Mouse (Mus musculus) stomach, embryonic 14.5 days (tissue): Measurements from ENCODE around the gene Gimap8. TPM values are rescaled to one million over a fixed set of nuclear protein-coding genes. Genes with fewer than 3 reads are reported as not detected.

Experiments
- ATAC-seq: fragments of 200-750 bp; cut with Nextera tagmentation; 2 replicates; pipeline ENCODE4 v1.8.0; 2017; ENCODE audit warnings: low read depth, moderate TSS enrichment; ENCODE audit not compliant: insufficient number of reproducible peaks, insufficient read depth, low FRiP score
- H3K27ac ChIP-seq: fragments of 300-500 bp; sonication (generic); 2 replicates; pipeline ENCODE4 v1.5.1; 2014; ENCODE audit warnings: mild to moderate bottlenecking, low read length, moderate library complexity, mixed read lengths
- H3K27me3 ChIP-seq: fragments of 300-500 bp; sonication (generic); 2 replicates; pipeline ENCODE4 v1.6.1; 2014; ENCODE audit warnings: low read length, control low read depth, mixed read lengths; ENCODE audit not compliant: control insufficient read depth, insufficient read depth
- H3K36me3 ChIP-seq: fragments of 300-500 bp; sonication (generic); 2 replicates; pipeline ENCODE4 v1.6.1; 2014; ENCODE audit warnings: mild to moderate bottlenecking, control low read depth, low read length, moderate library complexity, mixed read lengths; ENCODE audit not compliant: control insufficient read depth, insufficient read depth
- H3K4me1 ChIP-seq: fragments of 300-500 bp; sonication (generic); 2 replicates; pipeline ENCODE4 v1.6.1; 2014; ENCODE audit warnings: low read length, control low read depth, mixed read lengths; ENCODE audit not compliant: control insufficient read depth, insufficient read depth
- H3K4me2 ChIP-seq: fragments of 300-500 bp; sonication (generic); replicated peaks from 2 replicates; pipeline ENCODE4 v1.6.1; 2014; ENCODE audit warnings: low read depth, low read length, control low read depth
- H3K4me3 ChIP-seq: fragments of 300-500 bp; sonication (generic); 2 replicates; pipeline ENCODE4 v1.5.1; 2014; ENCODE audit warnings: low read depth, low read length, control low read depth
- H3K9ac ChIP-seq: fragments of 300-500 bp; sonication (generic); replicated peaks from 2 replicates; pipeline ENCODE4 v1.6.1; 2014; ENCODE audit warnings: low read depth, mild to moderate bottlenecking, control low read depth, low read length, moderate library complexity, mixed read lengths
- H3K9me3 ChIP-seq: fragments of 300-500 bp; sonication (generic); 2 replicates; pipeline ENCODE4 v1.6.1; 2016; ENCODE audit warnings: low read depth, low read length, control low read depth; ENCODE audit not compliant: control insufficient read depth
- WGBS: fragments of 180-500 bp; shearing (Covaris S2); extraction: QIAGEN DNeasy Blood & Tissue Kit; methylation state at CpG from one replicate; pipeline ENCODE4 v1.1.7; 2014; 5-methylcytosine and 5-hydroxymethylcytosine counted together
- polyA plus RNA-seq: library from polyadenylated mRNA; unstranded; fragments of >200 nt; fragmentation: Nextera tagmentation; extraction: Ambion mirVana; gene quantifications from 2 replicates; pipeline ENCODE4 v1.2.1, GENCODE M21; 2014

Gene Gimap8
- polyA plus RNA-seq, 1 experiment from 2014 or later: 0.43 TPM

DNA sequence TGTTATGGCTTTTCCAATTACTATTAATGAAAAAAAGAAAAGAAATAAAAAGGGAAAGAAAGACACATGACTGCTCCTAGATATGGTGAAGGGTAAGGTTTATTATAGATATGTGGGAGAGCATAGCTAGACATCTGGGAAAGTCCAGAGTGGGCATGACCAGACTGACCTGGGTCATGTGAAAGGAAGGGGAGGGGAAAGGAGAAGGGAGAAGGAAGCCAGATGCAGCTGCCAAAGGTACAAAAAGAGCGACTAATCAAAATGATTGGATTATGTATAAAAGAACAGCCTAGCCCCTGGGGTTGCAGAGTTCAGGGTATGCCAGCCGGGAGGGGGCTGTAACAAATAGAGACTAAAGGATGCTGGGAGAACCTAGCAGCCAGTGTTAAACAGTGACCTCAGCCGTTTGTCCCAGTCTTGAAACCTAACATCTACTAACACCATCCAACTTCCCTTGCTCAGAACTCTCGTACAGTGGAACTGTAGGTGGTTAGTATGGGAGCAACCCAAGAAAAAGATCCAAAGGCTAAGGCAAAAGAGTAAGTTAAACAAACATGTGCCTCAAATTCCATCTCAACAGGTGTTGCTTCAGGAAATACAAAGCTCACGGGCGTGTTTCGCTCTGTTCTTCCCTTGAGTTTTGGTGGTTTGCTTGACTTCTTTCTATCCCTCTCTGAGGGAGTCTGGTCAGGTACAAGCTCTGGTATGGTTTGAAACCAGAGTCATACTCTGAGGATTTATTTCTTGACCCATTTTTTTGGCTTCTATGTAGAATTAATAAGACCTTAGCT lies 51.2 kb downstream of the Gimap8 start:
- Histone ChIP-seq H3K9ac (no peak overlapping the region), H3K27ac (no peak overlapping the region; the same call in 1 of the 2 replicates), H3K36me3 (no peaks in the 10 kb centered on the region), H3K4me1 (no peaks in the 10 kb centered on the region), H3K9me3 (no peaks in the 10 kb centered on the region), H3K4me3 (no peak overlapping the region), H3K27me3 (no peaks in the 10 kb centered on the region), H3K4me2 (no peak overlapping the region)
- ATAC-seq: no peak
- WGBS: 70% methylated on average over 7 of the region's 7 CpGs

- no peaks in the 10 kb centered on the region for H3K9me3 ChIP-seq
- H3K4me2 ChIP-seq: no peak overlapping the region
- WGBS: 90% methylated on average over 3 of the region's 3 CpGs
- H3K9ac ChIP-seq: no peak overlapping the region
- H3K27me3 ChIP-seq: no peaks in the 10 kb centered on the region
- no peaks in the 10 kb centered on the region for H3K4me1 ChIP-seq
- ATAC-seq: no peak
- no peaks in the 10 kb centered on the region for H3K36me3 ChIP-seq
- no peak overlapping the region for H3K4me3 ChIP-seq
- H3K27ac ChIP-seq: no peak overlapping the region
Observed at GRCm38 (mm10) chr6:48698888-48699287, 51.9 kb downstream of the Gimap8 start.

GRCm38 (mm10) chr6:48700251-48701075 lies 53.4 kb downstream of the Gimap8 start:
- 41% methylated on average over 5 of the region's 5 CpGs for WGBS
- Histone ChIP-seq H3K9me3 (no peaks in the 10 kb centered on the region), H3K27me3 (no peaks in the 10 kb centered on the region), H3K9ac (no peak overlapping the region), H3K4me2 (no peak overlapping the region), H3K36me3 (no peaks in the 10 kb centered on the region), H3K4me1 (no peaks in the 10 kb centered on the region), H3K27ac (no peak overlapping the region), H3K4me3 (no peak overlapping the region)
- no peak for ATAC-seq

- H3K27ac ChIP-seq: no peak overlapping the region
- 82% methylated on average over 7 of the region's 7 CpGs for WGBS
Observed at GRCm38 (mm10) chr6:48702146-48702545, 55.1 kb downstream of the Gimap8 start.

GRCm38 (mm10) chr6:48702601-48703000 lies 55.6 kb downstream of the Gimap8 start:
- no peak for ATAC-seq
- Histone ChIP-seq H3K27ac (no peak overlapping the region), H3K9ac (no peak overlapping the region), H3K27me3 (no peaks in the 10 kb centered on the region), H3K4me3 (no peak overlapping the region), H3K9me3 (no peaks in the 10 kb centered on the region), H3K4me2 (no peak overlapping the region), H3K4me1 (no peaks in the 10 kb centered on the region), H3K36me3 (no peaks in the 10 kb centered on the region)
- WGBS: 71% methylated on average over 5 of the region's 5 CpGs

More at GRCm38 (mm10) chr6:48702146-48702545, 55.1 kb downstream of the Gimap8 start:
- no peaks in the 10 kb centered on the region for H3K9me3 ChIP-seq
- no peak overlapping the region for H3K4me2 ChIP-seq
- no peak overlapping the region for H3K9ac ChIP-seq
- H3K4me1 ChIP-seq: no peaks in the 10 kb centered on the region
- no peaks in the 10 kb centered on the region for H3K36me3 ChIP-seq
- ATAC-seq: no peak
- H3K4me3 ChIP-seq: no peak overlapping the region
- no peaks in the 10 kb centered on the region for H3K27me3 ChIP-seq

DNA sequence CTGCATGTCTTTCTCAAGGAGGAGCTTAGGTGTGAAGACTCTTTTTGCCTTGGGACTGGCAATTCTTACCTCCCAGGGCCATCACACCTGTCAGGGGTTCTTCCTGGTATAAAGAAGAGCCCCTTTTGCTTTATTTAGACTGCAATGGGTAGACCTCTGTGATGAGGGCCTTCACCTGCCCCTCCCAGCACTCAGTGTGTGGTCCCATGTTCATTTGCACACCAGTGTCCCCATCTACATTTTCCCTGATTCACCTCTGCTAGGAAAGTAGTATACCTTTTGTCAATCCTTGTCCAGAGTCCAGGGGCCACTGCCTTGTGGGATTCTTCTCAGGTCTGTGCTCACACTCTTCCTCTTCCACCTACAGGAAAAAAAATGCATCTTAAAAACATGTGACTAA lies 57.1 kb downstream of the Gimap8 start:
- no peaks in the 10 kb centered on the region for H3K27me3 ChIP-seq
- no peaks in the 10 kb centered on the region for H3K4me1 ChIP-seq
- no peak overlapping the region for H3K4me2 ChIP-seq
- no peaks in the 10 kb centered on the region for H3K9me3 ChIP-seq
- H3K27ac ChIP-seq: no peak overlapping the region
- no peak overlapping the region for H3K9ac ChIP-seq
- ATAC-seq: no peak
- no peak overlapping the region for H3K4me3 ChIP-seq
- no peaks in the 10 kb centered on the region for H3K36me3 ChIP-seq

GRCm38 (mm10) chr6:48706130-48706529 lies 59.1 kb downstream of the Gimap8 start:
- ATAC-seq: no peak

More at GRCm38 (mm10) chr6:48706130-48706529, 59.1 kb downstream of the Gimap8 start:
- Histone ChIP-seq H3K27me3 (no peaks in the 10 kb centered on the region), H3K4me2 (no peak overlapping the region; the same call in 1 of the 2 replicates), H3K36me3 (no peaks in the 10 kb centered on the region), H3K4me1 (no peaks in the 10 kb centered on the region), H3K27ac (no peak overlapping the region), H3K9me3 (no peaks in the 10 kb centered on the region), H3K4me3 (no peak overlapping the region), H3K9ac (no peak overlapping the region; the same call in 1 of the 2 replicates)
- WGBS: 54% methylated on average over 3 of the region's 3 CpGs
